Mouse (Mus musculus) NIH3T3 (cell line): ENCODE measurements around the gene Plekhg5.

ENCODE experiments used
- DNase-seq: peaks from one replicate; pipeline ENCODE4 v3.0.0-alpha.2; 2012; ENCODE audit warnings: low read depth

The Plekhg5 gene

DNA sequence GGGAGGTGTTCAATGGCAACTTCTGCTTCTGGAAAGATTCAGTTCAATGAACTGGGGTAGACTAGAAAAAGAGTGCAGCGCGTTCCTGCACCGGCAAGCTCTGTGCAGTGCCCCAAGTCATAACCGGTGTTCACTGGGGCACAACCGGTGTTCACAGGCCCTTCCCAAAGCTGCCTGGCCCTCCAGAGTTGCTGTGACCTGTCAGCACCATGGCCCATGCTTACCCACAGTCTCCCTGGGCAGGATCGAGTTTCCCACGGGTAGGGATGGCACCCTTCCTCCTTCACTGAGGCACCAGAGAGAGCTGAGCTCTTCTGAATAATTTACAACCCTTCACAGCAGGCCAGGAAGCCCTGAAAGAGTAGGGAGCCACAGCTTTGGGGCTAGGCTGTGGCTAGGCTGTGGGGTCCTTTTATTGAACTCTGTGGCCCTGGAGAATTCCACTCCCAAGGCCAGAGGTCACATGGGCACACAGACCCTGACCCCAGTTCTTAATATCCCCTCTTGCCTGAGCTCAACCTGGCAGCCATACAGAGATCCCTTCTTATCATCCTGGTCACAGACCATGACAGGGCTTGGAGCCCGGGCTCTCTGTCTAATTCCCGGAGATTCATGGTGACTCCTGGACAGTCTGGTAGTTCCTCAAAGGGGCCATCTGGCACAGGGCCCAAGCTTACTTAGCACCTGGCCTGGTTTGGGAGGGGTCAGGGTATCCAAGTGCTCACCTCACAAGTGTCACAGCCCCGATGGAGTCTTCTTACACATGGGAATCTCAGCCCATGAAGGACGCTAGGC lies 73.9 kb downstream of the Plekhg5 start:
- DNase-seq = no peak

DNA sequence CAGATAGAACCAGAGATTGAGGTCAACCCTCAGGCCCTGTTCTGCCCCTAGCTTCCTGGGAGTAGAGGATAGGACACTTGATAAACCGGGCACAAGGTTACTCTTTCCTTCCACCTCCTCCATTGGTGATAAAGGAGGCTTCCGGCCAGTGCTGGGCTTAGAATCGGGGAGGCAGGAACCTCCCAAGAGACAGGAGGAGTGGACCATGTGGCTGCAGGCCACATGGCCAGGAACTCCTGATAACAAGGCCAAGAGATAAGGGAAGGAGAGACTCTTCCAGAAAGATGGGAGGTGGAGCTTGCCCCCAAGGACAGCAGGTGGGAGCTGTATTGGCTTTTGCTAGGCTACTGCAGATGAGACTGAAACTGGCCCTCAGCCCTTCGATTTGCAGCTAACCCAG lies 78.2 kb downstream of the Plekhg5 start:
- no peak for DNase-seq

DNA sequence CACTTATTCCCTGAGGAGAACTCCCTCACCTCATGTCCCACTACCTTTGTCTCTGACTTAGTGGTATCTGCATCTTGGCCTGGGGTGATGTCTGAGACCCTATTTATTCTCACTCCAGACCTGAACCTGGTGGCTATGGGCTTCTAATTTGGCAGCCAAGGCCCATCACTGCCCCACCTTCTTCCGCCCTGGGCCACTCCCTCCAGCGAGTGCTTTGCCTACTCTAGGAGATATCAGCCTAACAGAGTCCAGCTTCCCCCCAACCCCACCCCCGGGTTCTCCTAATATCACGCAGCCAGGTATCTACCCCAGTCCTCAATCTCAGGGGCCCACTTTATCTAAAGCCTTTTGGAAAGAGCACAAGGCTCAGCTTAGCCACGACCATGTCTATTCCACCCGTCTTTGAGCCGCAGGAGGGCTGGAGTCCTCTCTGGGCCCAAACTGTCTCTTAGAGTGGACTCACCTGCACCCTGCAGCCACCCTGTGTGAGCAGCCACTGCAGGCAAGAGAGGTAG lies 79.2 kb downstream of the Plekhg5 start:
- DNase-seq = no peak

DNA sequence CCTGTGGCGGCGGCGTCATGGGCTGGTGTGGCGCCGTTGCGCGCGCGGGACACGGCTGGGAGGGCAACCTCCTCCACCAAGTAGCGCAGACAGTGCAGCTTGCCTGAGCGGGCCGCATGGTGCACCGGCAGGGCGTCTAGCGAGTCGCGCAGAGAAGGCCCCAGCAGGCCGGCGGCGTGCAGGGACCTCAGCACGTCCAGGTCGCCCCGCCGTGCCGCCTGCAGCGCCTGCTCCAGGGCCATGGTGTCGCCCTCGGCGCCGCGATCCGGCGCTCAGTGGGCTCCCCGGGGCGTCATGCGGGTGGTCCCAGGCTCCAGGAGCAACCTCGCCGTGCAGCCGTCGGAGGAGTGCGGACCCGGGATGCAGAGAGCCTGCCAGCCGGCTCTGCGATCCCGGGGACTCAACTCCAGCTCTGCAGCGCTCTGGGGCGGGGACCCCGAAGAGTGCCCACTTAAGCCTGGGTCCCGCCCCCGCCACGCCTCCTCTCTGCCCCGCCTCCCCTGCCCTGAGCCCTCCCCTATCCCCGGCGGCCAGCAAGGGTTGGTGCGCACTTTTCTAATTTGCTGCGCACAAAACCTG lies 79.8 kb downstream of the Plekhg5 start, which contains the start of gene Espn:
Gene Espn, minus strand, starts transcription at position 406 of the 579 bp plus-strand sequence.
- no peak for DNase-seq

DNA sequence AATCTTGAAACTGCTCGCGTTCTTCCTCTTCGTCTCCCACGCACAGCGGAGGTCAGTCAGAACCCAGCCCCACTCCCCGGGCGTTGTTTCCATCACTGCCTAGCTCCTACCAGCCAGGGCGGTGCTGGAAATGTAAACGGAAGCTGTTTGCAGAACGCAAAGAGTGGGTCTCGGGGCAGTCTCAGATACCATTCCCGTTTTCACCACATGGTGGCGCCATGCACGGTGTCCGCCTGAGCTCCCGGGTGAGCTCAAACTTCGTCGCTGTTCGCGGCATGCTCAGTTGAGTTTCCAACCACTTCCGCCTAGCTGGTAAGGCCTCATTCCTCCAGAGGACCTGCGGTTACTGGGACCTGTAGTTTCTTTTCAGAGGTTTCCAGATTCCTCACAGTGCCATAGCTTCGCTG lies 81.5 kb downstream of the Plekhg5 start:
- DNase-seq = peak; percentile 85

DNA sequence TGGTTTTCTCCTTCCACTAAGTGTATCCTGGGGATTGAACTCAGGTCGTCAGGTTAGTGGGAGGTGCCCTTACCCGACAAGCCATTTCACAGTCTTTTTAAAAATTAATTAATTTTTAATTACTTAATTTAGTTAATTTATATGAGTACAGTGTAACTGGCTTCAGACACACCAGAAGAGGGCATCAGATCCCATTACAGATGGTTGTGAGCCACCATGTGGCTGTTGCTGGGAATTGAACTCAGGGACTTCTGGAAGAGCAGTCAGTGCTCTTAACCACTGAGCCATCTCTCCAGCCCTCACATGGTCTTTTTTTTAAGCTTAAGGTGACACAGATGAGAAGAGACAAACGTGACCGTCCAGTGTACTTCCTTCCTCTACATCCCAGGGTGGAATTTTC lies 82.7 kb downstream of the Plekhg5 start:
- DNase-seq = no peak

DNA sequence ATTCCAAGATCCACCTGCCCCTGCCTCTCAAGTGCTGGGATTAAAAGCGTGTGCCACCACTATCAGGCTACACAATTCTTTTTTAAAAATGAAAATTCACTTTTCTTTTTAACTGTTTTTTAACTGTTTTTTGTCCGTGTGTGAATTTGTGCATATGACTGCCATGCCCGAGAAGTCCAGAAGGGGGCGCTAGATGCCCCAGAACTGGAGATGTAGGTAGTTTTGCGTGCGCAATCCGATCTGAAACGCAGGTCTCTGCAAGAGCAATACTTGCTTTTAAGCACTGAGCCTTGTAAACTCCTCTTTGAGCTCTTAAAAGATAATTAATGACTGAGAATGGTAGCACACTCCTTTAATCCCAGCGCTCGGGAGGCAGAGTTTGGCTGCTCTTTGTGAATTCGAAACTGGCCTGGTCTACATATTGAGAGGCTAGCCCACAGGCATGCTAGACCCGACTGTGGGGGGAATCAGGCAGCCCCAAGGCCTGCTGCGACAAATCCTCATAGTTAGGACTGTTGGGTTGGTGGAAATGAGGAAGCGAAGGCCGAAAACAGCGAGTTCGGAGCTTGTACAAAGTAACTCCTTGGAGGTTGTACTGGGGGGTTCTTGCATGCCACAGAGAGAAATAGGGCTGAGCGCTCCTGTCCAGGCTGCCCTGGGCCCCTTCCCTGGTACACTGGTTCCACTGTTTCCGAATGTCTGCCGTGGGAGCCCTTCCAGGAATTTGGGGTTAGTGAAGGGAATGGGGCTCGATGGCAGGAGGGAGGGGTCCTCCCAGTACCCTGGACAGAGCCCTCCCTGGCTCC lies 85.7 kb downstream of the Plekhg5 start:
- DNase-seq = peak; percentile 54

DNA sequence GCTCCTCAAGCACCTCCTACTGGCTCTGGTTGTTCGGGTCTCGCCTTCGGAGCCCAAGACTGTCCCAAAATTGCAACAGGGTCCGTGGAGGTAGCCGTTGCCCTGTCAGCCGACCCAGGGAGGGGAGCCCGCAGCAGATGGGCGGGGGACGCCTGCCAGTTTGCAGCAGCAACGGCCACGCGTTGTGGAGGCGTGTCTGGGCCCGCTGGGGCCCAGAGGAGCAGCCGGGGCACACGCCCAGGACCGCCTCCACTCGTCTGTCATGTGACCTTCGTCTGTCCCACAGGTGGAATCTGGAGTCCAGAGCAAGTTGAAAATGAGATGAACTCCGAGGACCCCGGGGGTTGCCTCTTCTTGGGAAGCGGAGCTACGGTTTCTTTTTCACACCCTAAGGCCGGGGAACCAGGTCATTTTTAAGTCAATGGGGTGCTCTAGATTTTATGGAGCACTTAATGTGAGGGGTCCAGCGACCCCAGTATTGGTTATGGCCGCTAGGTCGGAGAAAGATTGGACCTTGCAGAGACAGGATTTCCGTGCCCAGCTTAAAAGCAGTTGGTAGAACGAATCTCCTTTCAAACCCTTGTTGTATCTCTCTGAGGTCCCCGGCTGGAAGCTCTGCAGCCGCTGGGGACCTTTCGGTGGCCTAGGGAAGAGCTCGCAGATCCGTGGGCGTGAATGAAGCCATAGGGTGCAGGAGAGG lies 86.4 kb downstream of the Plekhg5 start, which contains the start of gene Hes2:
Gene Hes2, plus strand, starts transcription at position 283 of the 700 bp plus-strand sequence.
- DNase-seq = no peak

DNA sequence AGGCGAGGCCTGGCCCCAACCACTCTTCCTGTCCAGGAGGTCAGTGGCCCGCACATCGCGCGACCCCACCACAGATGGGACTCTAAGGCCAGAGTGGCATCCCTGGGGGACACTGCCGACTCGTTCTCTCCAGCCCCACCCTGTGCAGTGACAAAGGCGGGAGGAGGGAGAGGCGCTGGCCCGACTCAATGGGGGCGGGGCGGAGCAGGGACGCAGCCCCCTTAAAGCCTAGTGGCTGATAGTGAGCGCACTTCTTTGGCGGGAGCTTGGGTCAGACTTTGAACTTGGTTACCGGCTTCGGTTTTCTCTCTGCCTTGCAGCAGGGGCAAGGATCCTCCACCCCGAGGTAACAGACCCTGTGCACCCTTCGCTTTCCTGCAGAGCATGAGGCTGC lies 87.0 kb downstream of the Plekhg5 start:
- no peak for DNase-seq

DNA sequence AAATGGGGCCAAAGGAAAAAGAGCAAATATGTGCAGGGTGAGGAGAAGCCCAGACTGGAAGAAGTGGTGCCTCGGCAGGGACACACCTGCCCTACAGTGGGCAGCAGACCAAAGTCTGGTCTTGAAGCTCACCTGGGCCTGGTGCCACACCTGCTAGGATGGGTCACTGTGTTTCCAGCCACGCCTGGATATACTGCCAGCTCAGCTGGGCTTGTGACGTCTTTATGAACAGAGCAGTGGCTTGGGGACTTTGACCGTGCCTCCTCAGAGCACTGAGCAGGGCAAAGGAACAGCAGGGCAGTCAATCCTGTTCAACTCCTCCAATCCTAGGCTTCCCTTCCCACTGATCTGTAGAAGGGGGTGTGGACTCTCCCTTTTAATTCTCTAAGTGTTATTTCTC lies 88.5 kb downstream of the Plekhg5 start:
- no peak for DNase-seq

DNA sequence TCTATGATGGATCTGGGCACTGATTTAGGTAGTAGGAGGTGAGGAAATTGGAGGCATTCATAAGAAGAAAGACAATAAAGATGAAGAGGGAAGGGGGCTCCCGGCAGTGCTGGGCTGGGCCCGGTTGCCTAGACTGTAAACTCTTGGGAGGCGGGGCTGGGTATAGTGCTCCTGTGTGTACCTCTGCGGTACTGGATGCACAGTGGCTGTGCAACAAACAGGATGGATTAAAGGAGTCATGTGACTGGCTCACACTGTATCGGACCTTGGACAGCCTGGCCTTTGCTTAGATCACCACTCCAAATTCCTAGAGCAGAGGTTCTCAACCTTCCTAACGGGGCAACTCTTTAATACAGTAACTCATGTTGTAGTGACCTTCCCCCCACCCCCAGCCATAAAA lies 89.3 kb downstream of the Plekhg5 start:
- no peak for DNase-seq

DNA sequence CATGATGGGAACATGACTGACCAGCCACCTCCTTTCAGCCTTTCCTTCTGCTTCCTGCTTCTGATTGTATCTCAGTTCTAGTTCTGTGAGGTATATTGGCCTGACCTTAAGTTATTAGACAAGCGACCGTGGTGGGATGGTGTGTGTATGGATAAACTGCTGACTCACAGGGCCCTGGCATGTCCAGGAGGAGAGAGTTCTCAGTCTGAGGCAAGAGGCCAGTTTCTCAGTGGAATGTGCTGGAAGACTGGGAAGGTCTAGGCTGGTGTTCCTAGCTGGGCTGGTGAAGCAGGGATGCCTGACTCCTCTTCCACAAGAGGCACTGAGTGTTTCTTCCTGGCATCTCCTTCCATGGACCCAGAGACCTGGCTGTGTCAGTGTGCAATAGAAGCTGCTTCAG lies 90.5 kb downstream of the Plekhg5 start:
- DNase-seq = peak; percentile 71
